Mouse (Mus musculus): ENCODE results near the gene Cenpk. TPM values are rescaled to one million over a fixed set of nuclear protein-coding genes. Genes with fewer than 3 reads are reported as not detected.
"Not testable (repeated sequence)": the region's sequence is repeated elsewhere in the genome, so short reads cannot be mapped to it uniquely, and the experiment has no call there.

The Cenpk gene
- 10 to 100 TPM; 10.2 to 13.5 TPM for total RNA-seq (2021)

DNA sequence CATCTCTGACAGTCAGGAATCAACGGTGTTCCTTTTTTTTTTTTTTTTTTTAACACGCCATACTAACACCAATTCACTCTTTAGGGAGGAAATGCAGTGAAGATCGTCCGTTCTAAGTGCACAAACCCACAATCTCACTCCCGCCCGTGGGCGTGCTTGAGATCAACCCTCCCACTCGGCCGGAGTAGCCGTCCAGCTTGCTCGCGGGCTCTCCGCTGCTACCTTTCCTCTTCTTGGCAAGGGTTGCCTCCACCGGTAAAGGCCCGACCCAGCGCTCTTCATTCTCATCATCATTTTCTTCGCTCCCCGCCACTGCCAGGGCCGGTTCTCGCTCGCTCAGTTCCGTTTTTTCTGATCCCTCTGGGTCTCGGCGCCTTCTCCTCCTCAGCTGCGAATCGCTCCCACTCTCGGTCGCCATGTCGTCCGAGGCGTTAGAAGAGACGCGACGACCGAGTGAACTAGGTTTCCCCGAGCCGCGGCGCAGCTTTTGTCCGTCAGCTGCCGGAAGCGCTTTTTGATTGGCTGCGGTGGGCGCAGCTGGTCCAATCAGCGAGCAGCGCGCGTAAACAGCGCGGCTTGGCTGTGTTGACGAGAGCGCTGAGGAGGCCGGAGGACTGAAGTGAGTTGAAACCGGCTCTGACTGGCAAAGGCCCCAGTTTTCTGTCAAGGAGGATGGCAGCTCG lies at the start of gene Cenpk, which contains the start of gene Ppwd1:
Cenpk (plus strand) TSS at position 228 of the 683 bp plus-strand sequence.
Ppwd1 (minus strand) TSS at position 460 of the 683 bp plus-strand sequence.
- peak; percentile 97 for DNase-seq

- peak; percentile 98 for DNase-seq
These were observed 49.7 kb upstream of the Cenpk start, which contains the start of gene Trim23 for GRCm38 (mm10) chr13:104178650-104179121. Gene Trim23 (plus strand): TSS chr13:104178797.

- no peak for DNase-seq
These were observed 49.1 kb upstream of the Cenpk start for GRCm38 (mm10) chr13:104179176-104179888.

GRCm38 (mm10) chr13:104187357-104187756 lies 41.1 kb upstream of the Cenpk start:
- no peak for DNase-seq

DNA sequence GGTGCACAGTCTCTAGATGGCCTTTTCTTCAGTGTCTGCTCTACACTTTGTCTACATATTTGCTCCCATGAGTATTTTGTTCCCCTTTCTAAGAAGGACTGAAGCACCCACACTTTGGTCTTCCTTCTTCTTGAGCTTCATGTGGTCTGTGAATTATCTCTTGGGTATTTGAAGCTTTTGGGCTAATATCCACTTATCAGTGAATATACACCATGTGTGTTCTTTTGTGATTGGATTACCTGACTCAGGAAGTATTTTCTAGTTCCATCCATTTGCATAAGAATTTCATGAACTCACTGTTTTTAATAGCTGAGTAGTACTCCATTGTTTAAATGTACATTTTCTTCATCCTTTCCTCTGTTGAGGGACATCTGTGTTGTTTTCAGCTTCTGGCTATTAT lies 32.5 kb upstream of the Cenpk start:
- not testable (repeated sequence) for DNase-seq

- no peak for DNase-seq
These were observed 24.1 kb upstream of the Cenpk start for GRCm38 (mm10) chr13:104204313-104204712.

DNA sequence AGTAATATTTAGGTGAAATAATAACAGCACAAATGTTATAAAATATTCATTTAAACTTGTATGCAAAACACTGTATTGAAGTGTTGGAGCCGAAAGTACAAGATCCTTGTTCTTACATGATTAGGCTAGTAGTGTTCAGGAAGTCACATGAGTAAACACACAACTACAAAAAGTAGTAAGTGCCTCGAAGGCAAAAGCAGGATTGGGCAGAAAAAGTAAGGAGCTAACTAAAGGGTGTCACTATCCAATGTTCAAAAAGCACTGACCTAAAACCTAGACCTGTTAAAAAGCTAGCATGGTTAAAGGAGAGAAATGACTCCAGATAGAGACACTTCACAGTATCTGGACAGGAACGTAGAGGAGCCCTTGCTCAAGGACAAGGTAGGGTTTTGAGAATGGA lies 933 bp upstream of the Cenpk start:
- no peak for DNase-seq

DNA sequence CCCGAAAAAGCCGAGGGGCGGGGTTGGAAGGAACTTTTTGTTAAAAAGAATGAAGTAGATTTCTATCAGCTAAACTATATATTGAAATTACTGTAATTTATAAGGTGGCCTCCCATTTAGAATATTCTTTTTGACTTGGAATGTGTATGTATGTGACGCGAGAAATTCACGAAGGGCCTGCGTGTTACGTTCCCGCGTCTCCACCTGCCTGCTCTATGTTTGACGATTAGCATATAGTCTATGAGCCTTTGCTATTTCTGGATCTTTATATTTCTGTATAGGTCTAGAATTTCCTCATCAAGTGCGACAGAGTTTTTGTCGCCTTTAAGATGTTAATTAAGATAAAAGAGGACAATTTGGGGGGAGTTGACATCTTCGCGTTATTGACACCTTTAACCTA lies 770 bp downstream of the Cenpk start:
- DNase-seq = no peak

GRCm38 (mm10) chr13:104258997-104259396 lies 30.6 kb downstream of the Cenpk start:
- no peak for DNase-seq

DNA sequence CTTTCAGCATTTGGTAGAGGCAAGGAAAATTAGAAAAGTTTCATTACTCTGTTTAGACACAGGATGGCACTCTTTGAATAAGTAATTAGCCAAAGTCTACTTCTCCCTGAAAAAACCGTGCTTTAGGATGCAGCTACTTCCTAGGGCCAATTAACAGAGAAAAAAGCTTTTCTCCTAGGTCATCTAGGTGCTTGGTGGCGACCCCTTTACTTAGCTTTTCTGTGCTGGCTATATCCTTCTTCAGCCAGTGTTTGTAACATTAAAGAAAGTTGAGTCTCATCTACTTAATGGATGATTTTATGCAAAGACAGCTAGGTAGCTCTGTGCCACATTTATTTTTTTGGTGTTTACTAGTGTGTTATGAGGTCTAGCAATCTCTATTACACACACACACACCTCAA lies 56.6 kb downstream of the Cenpk start:
- peak; percentile 5 for DNase-seq

DNA sequence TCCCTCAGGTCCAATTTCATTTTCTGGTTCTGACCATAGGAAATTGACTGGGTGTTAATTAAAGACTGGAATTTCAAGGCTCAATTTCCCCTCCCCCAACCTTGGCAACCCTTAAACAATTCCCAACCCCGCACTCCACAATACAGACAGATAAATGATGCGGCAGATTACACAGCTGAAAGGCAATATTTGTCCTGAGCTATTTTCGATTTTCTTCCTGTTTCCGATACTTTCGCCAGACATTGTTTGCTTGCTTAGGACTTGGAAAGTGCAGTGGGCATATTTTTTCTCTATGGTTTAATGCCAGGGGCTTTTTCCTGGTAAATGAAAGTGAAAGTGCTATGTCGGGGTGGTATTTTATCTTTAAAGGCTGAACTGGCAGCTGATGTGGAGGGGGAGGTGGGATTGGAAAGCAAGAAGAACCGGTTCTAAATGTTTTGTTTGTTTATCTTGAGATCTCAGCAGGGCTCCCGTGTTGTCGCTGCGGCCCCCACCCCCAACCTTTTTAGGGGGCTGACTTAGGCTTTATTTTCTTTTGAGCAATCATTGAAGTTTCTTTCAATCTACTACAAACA lies 57.4 kb downstream of the Cenpk start:
- peak; percentile 23 for DNase-seq

- no peak for DNase-seq
These were observed 57.9 kb downstream of the Cenpk start for GRCm38 (mm10) chr13:104286336-104286735.

DNA sequence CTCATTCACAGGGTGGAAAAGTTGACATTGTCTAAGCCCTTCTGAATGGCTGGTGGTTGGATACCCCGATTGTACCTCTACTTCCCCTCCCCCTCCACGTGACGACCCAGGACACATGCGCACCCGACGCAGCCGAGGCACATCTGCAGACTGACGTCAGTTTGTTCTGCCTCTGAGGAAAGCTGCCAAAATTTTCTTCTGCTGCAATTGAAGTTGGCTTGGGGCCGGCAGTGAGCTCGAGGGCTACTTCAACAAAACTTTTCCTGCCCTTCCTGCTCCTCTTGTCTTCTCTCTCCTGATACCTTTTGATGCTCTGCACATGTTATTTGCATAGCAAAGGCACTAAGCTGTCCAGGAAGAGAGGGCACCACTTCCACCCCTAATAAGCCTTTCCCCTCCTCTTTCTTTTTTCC lies 58.5 kb downstream of the Cenpk start:
- DNase-seq = peak; percentile 95

- peak; percentile 17 for DNase-seq
These were observed 59.2 kb downstream of the Cenpk start, which contains the start of gene Adamts6 for GRCm38 (mm10) chr13:104287366-104288225. Gene Adamts6 (plus strand): TSS chr13:104287835.

- peak; percentile 82 for DNase-seq
These were observed 59.9 kb downstream of the Cenpk start for GRCm38 (mm10) chr13:104288226-104288859.

- no peak for DNase-seq
These were observed 60.8 kb downstream of the Cenpk start for GRCm38 (mm10) chr13:104289176-104289575.

GRCm38 (mm10) chr13:104295472-104295871 lies 67.1 kb downstream of the Cenpk start:
- no peak for DNase-seq

All from heart, postnatal 4 days (tissue).